ENCODE assay signal across 28 mouse cellular contexts in the genomic region with DNA sequence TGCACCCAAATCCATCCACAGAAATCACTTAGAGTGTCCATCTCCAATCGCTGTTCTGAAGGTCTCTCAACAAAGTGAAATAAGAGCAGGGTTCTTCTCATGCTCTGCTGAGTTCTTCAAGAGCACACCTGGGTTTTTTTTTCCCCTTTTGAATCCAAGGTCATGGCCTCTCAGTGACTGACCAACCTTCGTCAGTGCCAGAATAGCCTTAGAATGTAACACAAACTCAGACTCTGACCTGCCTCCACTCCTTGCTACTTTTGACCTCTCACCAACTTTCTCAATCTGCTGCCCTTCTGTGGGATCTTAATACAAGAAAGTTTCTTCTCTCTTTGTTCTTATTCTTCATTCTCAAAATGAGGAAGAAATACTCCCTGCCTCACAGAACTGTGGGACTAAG. TPM values are rescaled to one million over a fixed set of nuclear protein-coding genes. Genes with fewer than 3 reads are reported as not detected.
"Had no signal": no experiment of that assay in that cellular context is flagged by ENCODE, and none has a peak within 500 bp of the region (broad histone marks: within the 10 kb centered on the region; RNA-seq: fewer than 3 reads in every experiment).

No protein-coding gene starts in this region.

- H3K4me1 ChIP-seq: heart, embryonic 10.5 days; heart, embryonic 12.5 days; hindbrain, embryonic 10.5 days; hindbrain, embryonic 12.5 days; intestine, embryonic 15.5 days; limb, embryonic 10.5 days; limb, embryonic 12.5 days; liver, embryonic 13.5 days; liver, embryonic 15.5 days had no signal

- H3K27ac ChIP-seq: gastrocnemius, adult 2 months; heart, embryonic 10.5 days; hindbrain, embryonic 10.5 days; hindbrain, embryonic 12.5 days; hindbrain, embryonic 14.5 days; intestine, embryonic 15.5 days; kidney, postnatal 0 days; layer of hippocampus, adult 2 months; left cerebral cortex, adult 2 months; limb, embryonic 10.5 days; limb, embryonic 12.5 days; liver, embryonic 13.5 days; liver, embryonic 15.5 days had no signal

- H3K36me3 ChIP-seq: heart, embryonic 10.5 days; heart, embryonic 12.5 days; hindbrain, embryonic 10.5 days; hindbrain, embryonic 12.5 days; intestine, embryonic 15.5 days; limb, embryonic 10.5 days; limb, embryonic 12.5 days; liver, embryonic 13.5 days; liver, embryonic 15.5 days had no signal

- H3K4me3 ChIP-seq: gastrocnemius, adult 2 months; heart, embryonic 10.5 days; heart, embryonic 12.5 days; hindbrain, embryonic 10.5 days; hindbrain, embryonic 12.5 days; intestine, embryonic 15.5 days; layer of hippocampus, adult 2 months; left cerebral cortex, adult 2 months; limb, embryonic 10.5 days; limb, embryonic 12.5 days; liver, embryonic 13.5 days; liver, embryonic 15.5 days had no signal

- H3K4me2 ChIP-seq: heart, embryonic 12.5 days; hindbrain, embryonic 12.5 days; hindbrain, embryonic 14.5 days; intestine, embryonic 15.5 days; limb, embryonic 12.5 days; liver, embryonic 13.5 days; liver, embryonic 15.5 days had no signal

- ATAC-seq: forebrain, embryonic 16.5 days; hindbrain, embryonic 16.5 days; inflammation-experienced regulatory T-cells, adult 6 months; intestine, embryonic 15.5 days; intestine, postnatal 0 days; liver, postnatal 0 days had no signal

- DNase-seq: gastrocnemius, adult 2 months; gastrocnemius, postnatal 10 days; gastrocnemius, postnatal 25 days; heart, adult 18-20 months; heart, postnatal 10 days; heart, postnatal 4 days; liver; liver, embryonic 13.5 days; liver, postnatal 0 days had no signal

- H3K27me3 ChIP-seq: heart, embryonic 12.5 days; hindbrain, embryonic 12.5 days; intestine, embryonic 15.5 days; limb, embryonic 12.5 days; liver, embryonic 13.5 days; liver, embryonic 15.5 days had no signal

- H3K9ac ChIP-seq: heart, embryonic 12.5 days; hindbrain, embryonic 12.5 days; hindbrain, embryonic 14.5 days; intestine, embryonic 15.5 days; limb, embryonic 12.5 days; liver, embryonic 13.5 days; liver, embryonic 15.5 days; liver, postnatal 0 days had no signal

- H3K9me3 ChIP-seq: heart, embryonic 10.5 days; heart, embryonic 12.5 days; hindbrain, embryonic 10.5 days; hindbrain, embryonic 12.5 days; intestine, embryonic 15.5 days; limb, embryonic 10.5 days; limb, embryonic 12.5 days; liver, embryonic 13.5 days; liver, embryonic 15.5 days had no signal

RNA-seq across cellular contexts. Expression of a gene that starts 18.7 kb away (rescaled TPM):
- polyA plus RNA-seq: forebrain, embryonic 16.5 days; frontal cortex, adult 2 months; heart, embryonic 10.5 days; heart, embryonic 12.5 days; heart, embryonic 14.5 days; heart, embryonic 16.5 days; hindbrain, embryonic 10.5 days; hindbrain, embryonic 12.5 days; hindbrain, embryonic 14.5 days; inflammation-experienced regulatory T-cells, adult 6 months; intestine, embryonic 15.5 days; intestine, postnatal 0 days; limb, embryonic 10.5 days; limb, embryonic 12.5 days; liver, embryonic 13.5 days; liver, embryonic 15.5 days; liver, postnatal 0 days had no signal
